Mouse (Mus musculus) liver, postnatal 0 days (tissue): Measurements from ENCODE around the gene Plcb4.

Experiments
- CTCF ChIP-seq: sonication (generic); IDR thresholded peaks from 2 replicates; pipeline ENCODE4 v1.5.1; 2016; ENCODE audit warnings: antibody characterized with exemption, low read depth
- EP300 ChIP-seq: IDR thresholded peaks from 2 replicates; pipeline ENCODE4 v1.6.1; 2016; ENCODE audit warnings: antibody characterized with exemption, low read depth, mild to moderate bottlenecking

GRCm38 (mm10) chr2:135993314-135993713 is 334.5 kb downstream of the Plcb4 start:
- TF ChIP-seq CTCF: peak; percentile 30
- no peak for TF ChIP-seq EP300
